Mouse (Mus musculus) thymus, postnatal 4 days (tissue): ENCODE results near the gene Clstn2.

Experiments
- DNase-seq: peaks from one replicate; pipeline ENCODE4 v3.0.0; 2021

Gene Clstn2

GRCm38 (mm10) chr9:97919326-97919725 lies 113.7 kb downstream of the Clstn2 start:
- no peak for DNase-seq

- DNase-seq: no peak
Observed at GRCm38 (mm10) chr9:97891415-97891814, 141.6 kb downstream of the Clstn2 start.

- DNase-seq: no peak
Observed at GRCm38 (mm10) chr9:97883336-97883735, 149.6 kb downstream of the Clstn2 start.

- no peak for DNase-seq
Observed at GRCm38 (mm10) chr9:97867013-97867700, 165.8 kb downstream of the Clstn2 start.

GRCm38 (mm10) chr9:97852859-97853258 lies 180.1 kb downstream of the Clstn2 start:
- DNase-seq: no peak

- no peak for DNase-seq
Observed at GRCm38 (mm10) chr9:97847873-97848838, 184.8 kb downstream of the Clstn2 start.

- DNase-seq: no peak
Observed at GRCm38 (mm10) chr9:97842054-97842453, 190.9 kb downstream of the Clstn2 start.

- DNase-seq: no peak
Observed at GRCm38 (mm10) chr9:97831216-97831615, 201.8 kb downstream of the Clstn2 start.

- no peak for DNase-seq
Observed at GRCm38 (mm10) chr9:97829919-97830318, 203.1 kb downstream of the Clstn2 start.

GRCm38 (mm10) chr9:97827689-97828088 lies 205.3 kb downstream of the Clstn2 start:
- no peak for DNase-seq

- DNase-seq: no peak
Observed at GRCm38 (mm10) chr9:97826077-97826947, 206.7 kb downstream of the Clstn2 start.

- DNase-seq: no peak
Observed at GRCm38 (mm10) chr9:97817116-97817515, 215.9 kb downstream of the Clstn2 start.

GRCm38 (mm10) chr9:97816143-97816805 lies 216.7 kb downstream of the Clstn2 start:
- DNase-seq: no peak

- DNase-seq: no peak
Observed at GRCm38 (mm10) chr9:97813157-97813556, 219.8 kb downstream of the Clstn2 start.

- no peak for DNase-seq
Observed at GRCm38 (mm10) chr9:97807031-97807430, 225.9 kb downstream of the Clstn2 start.

- DNase-seq: no peak
Observed at GRCm38 (mm10) chr9:97793661-97794060, 239.3 kb downstream of the Clstn2 start.

- no peak for DNase-seq
Observed at GRCm38 (mm10) chr9:97788151-97788670, 244.8 kb downstream of the Clstn2 start.

GRCm38 (mm10) chr9:97780032-97780616 lies 252.9 kb downstream of the Clstn2 start:
- no peak for DNase-seq

GRCm38 (mm10) chr9:97775770-97776169 lies 257.2 kb downstream of the Clstn2 start:
- no peak for DNase-seq

- no peak for DNase-seq
Observed at GRCm38 (mm10) chr9:97774991-97775390, 258.0 kb downstream of the Clstn2 start.

GRCm38 (mm10) chr9:97773911-97774310 lies 259.1 kb downstream of the Clstn2 start:
- DNase-seq: no peak

GRCm38 (mm10) chr9:97772431-97772830 lies 260.6 kb downstream of the Clstn2 start:
- DNase-seq: no peak
